Mouse (Mus musculus): Measurements from ENCODE around the gene Cuedc1. TPM values are rescaled to one million over a fixed set of nuclear protein-coding genes. Genes with fewer than 3 reads are reported as not detected.

Cuedc1 gene
- polyA plus RNA-seq, 1 experiment from 2014 or later: 14.6 TPM

DNA sequence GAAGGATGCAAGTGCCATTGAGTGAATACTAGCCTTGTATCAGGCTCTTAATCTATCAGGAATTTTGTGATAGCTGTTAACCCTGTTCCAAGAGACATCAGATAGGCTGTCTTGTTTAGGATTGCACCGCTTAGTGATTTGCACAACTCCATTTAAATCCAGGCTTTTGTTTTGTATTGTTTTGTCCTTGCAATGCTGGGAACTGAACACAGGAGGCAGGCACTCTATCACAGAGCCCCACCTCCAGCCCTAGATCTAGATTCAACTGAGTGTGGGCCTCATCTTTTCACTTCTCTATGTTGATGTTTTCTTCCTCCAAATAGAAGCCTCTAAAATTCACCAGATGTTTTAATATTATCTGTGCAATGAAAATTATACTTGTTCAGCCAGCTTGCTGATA, 22.2 kb upstream of the Cuedc1 start:
- Histone ChIP-seq H3K9ac (replicated peaks; ENCODE audit: low read length) (no peak overlapping the region), H3K4me1 (ENCODE audit: insufficient read depth, low read length) (peaks cover 20% of the 10 kb centered on the region), H3K27me3 (ENCODE audit: insufficient read depth, low read length) (no peaks in the 10 kb centered on the region), H3K4me3 (ENCODE audit: low read length) (no peak overlapping the region), H3K36me3 (ENCODE audit: insufficient read depth, low read length) (peaks cover 52% of the 10 kb centered on the region), H3K4me2 (replicated peaks; ENCODE audit: low read depth, low read length) (no peak overlapping the region), H3K27ac (ENCODE audit: low read length) (no peak overlapping the region), H3K9me3 (ENCODE audit: low read length) (no peaks in the 10 kb centered on the region)
- 91% methylated on average over 1 of the region's 1 CpGs for WGBS
- no peak for ATAC-seq (ENCODE audit: low FRiP score, low TSS enrichment)

DNA sequence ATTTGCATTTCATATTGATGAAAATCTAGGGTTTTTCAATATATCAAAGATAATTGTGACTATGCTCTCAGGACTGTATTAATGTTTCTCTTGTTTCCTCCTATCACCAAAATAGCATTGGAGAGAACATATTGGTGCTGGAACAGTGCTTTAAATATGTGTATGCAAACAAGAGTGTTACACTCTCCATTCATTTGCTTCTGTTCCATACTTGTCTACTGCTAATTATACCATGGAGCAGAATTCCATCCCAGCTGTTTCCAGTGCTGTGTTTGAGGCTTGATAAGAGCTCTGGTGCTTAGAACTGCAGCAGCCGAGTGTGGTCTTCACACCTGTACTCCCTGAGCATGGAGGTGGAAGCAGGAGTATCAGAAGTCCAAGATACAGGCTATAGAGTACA, 21.5 kb upstream of the Cuedc1 start:
- no peak overlapping the region for H3K9ac ChIP-seq (replicated peaks; ENCODE audit: low read length)
- 84% methylated on average over 1 of the region's 1 CpGs for WGBS
- H3K27ac ChIP-seq (ENCODE audit: low read length): no peak overlapping the region
- H3K4me3 ChIP-seq (ENCODE audit: low read length): no peak overlapping the region
- H3K36me3 ChIP-seq (ENCODE audit: insufficient read depth, low read length): peaks cover 59% of the 10 kb centered on the region
- H3K4me1 ChIP-seq (ENCODE audit: insufficient read depth, low read length): peaks cover 13% of the 10 kb centered on the region
- ATAC-seq (ENCODE audit: low FRiP score, low TSS enrichment): no peak
- no peaks in the 10 kb centered on the region for H3K27me3 ChIP-seq (ENCODE audit: insufficient read depth, low read length)
- H3K4me2 ChIP-seq (replicated peaks; ENCODE audit: low read depth, low read length): no peak overlapping the region
- no peaks in the 10 kb centered on the region for H3K9me3 ChIP-seq (ENCODE audit: low read length)

DNA sequence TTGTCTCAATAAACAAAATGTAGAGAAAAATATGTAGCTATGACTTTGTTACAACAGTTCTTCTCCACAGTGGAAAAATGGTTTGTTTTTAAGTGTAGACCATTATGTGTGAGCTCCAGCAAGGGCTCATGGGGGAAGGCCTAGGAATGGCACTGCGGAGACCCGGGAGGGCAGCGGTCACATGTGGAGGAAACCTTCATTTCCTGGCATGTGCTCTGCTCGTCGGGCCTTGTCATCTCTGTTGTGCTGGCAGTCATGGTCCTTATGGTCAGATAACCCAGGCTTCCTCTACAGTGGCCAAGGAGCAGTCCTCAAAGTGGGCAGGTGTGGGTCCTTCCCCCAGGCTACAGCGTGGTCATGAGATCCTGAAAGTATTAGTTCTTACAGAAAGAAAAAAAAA, 14.2 kb upstream of the Cuedc1 start:
- H3K9ac ChIP-seq (replicated peaks; ENCODE audit: low read length): no peak overlapping the region
- WGBS: 62% methylated on average over 6 of the region's 6 CpGs
- H3K27ac ChIP-seq (ENCODE audit: low read length): no peak overlapping the region
- peaks cover 15% of the 10 kb centered on the region for H3K4me1 ChIP-seq (ENCODE audit: insufficient read depth, low read length)
- H3K4me2 ChIP-seq (replicated peaks; ENCODE audit: low read depth, low read length): no peak overlapping the region
- ATAC-seq (ENCODE audit: low FRiP score, low TSS enrichment): no peak
- H3K36me3 ChIP-seq (ENCODE audit: insufficient read depth, low read length): peaks cover 39% of the 10 kb centered on the region
- no peak overlapping the region for H3K4me3 ChIP-seq (ENCODE audit: low read length)
- no peaks in the 10 kb centered on the region for H3K9me3 ChIP-seq (ENCODE audit: low read length)
- no peaks in the 10 kb centered on the region for H3K27me3 ChIP-seq (ENCODE audit: insufficient read depth, low read length)

DNA sequence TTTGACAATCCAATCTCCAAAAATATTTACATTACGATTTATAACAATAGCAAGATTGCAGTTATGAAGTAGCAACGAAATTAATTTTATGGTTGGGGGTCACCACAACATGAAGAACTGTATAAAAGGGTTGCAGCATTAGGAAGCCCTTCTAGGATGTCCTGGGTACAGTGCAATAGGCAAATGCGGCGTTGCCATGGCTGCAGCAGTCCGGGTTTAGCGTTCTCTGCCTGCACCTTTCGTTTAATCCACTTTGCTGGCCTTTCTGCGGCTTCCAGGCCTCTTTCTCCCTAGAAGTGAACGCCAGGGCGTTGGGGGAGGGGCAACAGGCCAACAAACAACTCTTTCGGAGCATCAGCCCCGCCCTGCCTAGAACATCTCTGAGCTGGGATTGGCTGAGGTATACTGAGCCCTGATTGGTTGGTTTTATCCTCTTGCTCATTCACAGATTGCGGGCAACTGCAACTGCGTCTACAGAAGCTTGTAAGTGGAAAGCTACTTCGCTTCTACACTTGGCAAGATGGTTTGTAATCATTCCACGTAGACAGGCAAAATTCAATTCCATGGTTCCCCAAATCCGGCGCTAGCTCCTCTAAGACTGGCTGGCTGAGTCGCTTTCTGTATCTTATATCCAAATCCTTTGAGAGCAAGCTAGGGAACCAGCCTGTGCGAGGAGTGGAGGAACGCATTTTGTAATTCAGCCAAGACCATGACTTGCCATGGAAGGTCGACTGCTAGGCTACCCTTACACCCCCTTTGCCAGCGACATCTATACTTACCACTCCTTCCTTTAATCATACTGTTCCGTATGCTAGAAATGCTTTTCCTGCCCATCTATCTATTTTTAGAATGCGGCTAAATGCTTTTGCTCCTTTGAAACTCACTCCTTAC, 10.9 kb upstream of the Cuedc1 start:
- H3K9ac ChIP-seq (replicated peaks; ENCODE audit: low read length): peak overlapping the region; percentile 64
- 8% methylated on average over 25 of the region's 25 CpGs for WGBS
- no peaks in the 10 kb centered on the region for H3K9me3 ChIP-seq (ENCODE audit: low read length)
- H3K27me3 ChIP-seq (ENCODE audit: insufficient read depth, low read length): no peaks in the 10 kb centered on the region
- H3K4me3 ChIP-seq (ENCODE audit: low read length): peak overlapping the region; percentile 44
- H3K4me1 ChIP-seq (ENCODE audit: insufficient read depth, low read length): peaks cover 15% of the 10 kb centered on the region
- ATAC-seq (ENCODE audit: low FRiP score, low TSS enrichment): peak; percentile 94
- peaks cover 11% of the 10 kb centered on the region for H3K36me3 ChIP-seq (ENCODE audit: insufficient read depth, low read length)
- peak overlapping the region; percentile 80 for H3K4me2 ChIP-seq (replicated peaks; ENCODE audit: low read depth, low read length)
- H3K27ac ChIP-seq (ENCODE audit: low read length): peak overlapping the region; percentile 63; the same call in 1 of the 2 replicates

DNA sequence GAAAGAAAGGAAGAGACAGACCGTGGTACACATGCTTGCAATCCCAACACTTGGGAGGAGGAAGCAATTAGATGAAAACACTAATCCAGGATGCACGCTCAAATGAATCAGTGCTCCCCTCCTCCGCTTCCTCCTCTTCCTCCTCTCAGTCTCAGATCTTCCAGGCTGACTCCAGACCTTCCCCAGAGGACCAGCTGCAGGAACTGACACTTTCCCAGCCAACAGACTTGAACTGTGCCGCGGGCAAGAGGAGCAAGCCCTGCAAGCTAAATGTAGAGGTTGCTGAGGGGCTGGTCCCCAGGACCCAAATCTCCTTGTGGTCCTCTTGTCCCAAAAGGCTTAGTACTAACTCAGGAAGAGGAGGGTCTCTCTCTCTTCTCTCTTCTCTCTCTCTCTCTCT, 8.7 kb upstream of the Cuedc1 start:
- H3K4me2 ChIP-seq (replicated peaks; ENCODE audit: low read depth, low read length): no peak overlapping the region
- H3K9ac ChIP-seq (replicated peaks; ENCODE audit: low read length): no peak overlapping the region
- no peak for ATAC-seq (ENCODE audit: low FRiP score, low TSS enrichment)

DNA sequence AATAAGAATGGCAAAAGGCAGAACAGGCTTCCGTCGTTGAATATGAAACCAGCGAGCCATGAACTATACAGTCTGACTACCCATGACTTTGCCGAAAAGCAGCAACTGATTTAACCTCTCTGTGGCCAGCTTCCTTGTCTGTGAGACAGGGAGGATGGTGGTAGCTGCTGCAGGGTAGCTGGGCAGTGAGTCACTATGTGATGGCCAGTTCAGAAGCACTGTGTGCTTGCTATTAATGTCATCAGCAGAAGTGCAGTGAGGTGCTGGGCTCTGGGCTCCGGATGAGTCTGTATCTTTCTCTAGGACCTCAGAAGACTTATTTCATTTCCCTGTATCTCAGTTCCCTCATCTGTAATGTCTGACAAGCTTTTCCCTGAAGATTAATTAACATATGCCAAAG, 7.6 kb upstream of the Cuedc1 start:
- Histone ChIP-seq H3K9ac (replicated peaks; ENCODE audit: low read length) (no peak overlapping the region), H3K4me2 (replicated peaks; ENCODE audit: low read depth, low read length) (no peak overlapping the region), H3K27ac (ENCODE audit: low read length) (no peak overlapping the region), H3K36me3 (ENCODE audit: insufficient read depth, low read length) (no peaks in the 10 kb centered on the region), H3K27me3 (ENCODE audit: insufficient read depth, low read length) (no peaks in the 10 kb centered on the region), H3K4me1 (ENCODE audit: insufficient read depth, low read length) (peaks cover 15% of the 10 kb centered on the region), H3K9me3 (ENCODE audit: low read length) (no peaks in the 10 kb centered on the region), H3K4me3 (ENCODE audit: low read length) (no peak overlapping the region)
- 62% methylated on average over 5 of the region's 5 CpGs for WGBS
- ATAC-seq (ENCODE audit: low FRiP score, low TSS enrichment): no peak

More for the DNA sequence above, 8.7 kb upstream of the Cuedc1 start:
- Histone ChIP-seq H3K27ac (ENCODE audit: low read length) (no peak overlapping the region), H3K4me3 (ENCODE audit: low read length) (no peak overlapping the region), H3K36me3 (ENCODE audit: insufficient read depth, low read length) (no peaks in the 10 kb centered on the region), H3K4me1 (ENCODE audit: insufficient read depth, low read length) (peaks cover 15% of the 10 kb centered on the region), H3K27me3 (ENCODE audit: insufficient read depth, low read length) (no peaks in the 10 kb centered on the region), H3K9me3 (ENCODE audit: low read length) (no peaks in the 10 kb centered on the region)
- WGBS: 51% methylated on average over 5 of the region's 5 CpGs

DNA sequence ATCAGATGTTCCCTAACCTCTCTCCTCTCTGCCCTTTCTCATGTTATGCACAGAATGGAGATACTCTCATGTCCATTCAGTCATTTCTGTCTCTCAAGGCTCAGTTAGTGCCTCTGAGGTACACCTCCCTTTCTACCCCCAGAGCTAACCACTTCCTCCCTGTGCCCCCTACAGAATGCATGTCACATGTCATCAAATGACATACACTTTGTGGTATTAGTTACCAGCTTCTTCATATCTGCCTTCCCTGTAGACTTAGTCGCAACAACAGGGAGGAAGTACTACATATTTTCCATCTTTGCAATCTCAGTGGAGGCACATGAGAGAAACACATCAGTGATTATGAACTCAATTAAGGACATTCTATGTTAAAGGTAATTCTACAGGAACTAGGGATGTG, 5.9 kb upstream of the Cuedc1 start:
- H3K36me3 ChIP-seq (ENCODE audit: insufficient read depth, low read length): no peaks in the 10 kb centered on the region
- WGBS: 82% methylated on average over 1 of the region's 1 CpGs
- no peak overlapping the region for H3K4me2 ChIP-seq (replicated peaks; ENCODE audit: low read depth, low read length)
- no peak for ATAC-seq (ENCODE audit: low FRiP score, low TSS enrichment)
- H3K27me3 ChIP-seq (ENCODE audit: insufficient read depth, low read length): 0 out of 2 replicates have a peak, but pooled peaks cover 3% of the 10 kb centered on the region
- H3K4me3 ChIP-seq (ENCODE audit: low read length): no peak overlapping the region
- H3K9ac ChIP-seq (replicated peaks; ENCODE audit: low read length): no peak overlapping the region
- H3K27ac ChIP-seq (ENCODE audit: low read length): no peak overlapping the region
- no peaks in the 10 kb centered on the region for H3K9me3 ChIP-seq (ENCODE audit: low read length)
- H3K4me1 ChIP-seq (ENCODE audit: insufficient read depth, low read length): peaks cover 12% of the 10 kb centered on the region

DNA sequence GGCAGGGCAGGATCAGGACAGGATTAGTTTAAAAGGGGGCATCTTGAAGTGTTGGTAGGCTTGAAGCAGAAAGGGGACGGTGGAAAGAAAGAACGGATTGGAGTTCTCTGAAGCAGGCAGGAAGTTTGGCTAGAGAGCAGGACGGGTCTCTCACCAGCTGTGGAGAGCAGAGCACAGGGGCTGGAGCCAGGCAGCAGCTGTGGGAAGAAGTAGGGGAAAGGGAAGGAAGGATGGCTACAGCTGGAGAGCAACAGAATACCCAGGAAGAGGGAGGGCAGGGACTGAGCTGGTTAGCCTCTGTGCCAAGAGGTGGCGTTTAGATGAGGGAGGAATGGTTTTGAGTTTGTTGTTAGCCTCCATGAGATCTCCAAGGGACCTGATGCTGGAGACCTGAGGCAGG, 685 bp upstream of the Cuedc1 start:
- peak overlapping the region; percentile 43; the same call in 1 of the 2 replicates for H3K27ac ChIP-seq (ENCODE audit: low read length)
- H3K9ac ChIP-seq (replicated peaks; ENCODE audit: low read length): no peak overlapping the region
- H3K9me3 ChIP-seq (ENCODE audit: low read length): no peaks in the 10 kb centered on the region
- 19% methylated on average over 4 of the region's 4 CpGs for WGBS
- 0 out of 2 replicates have a peak, but pooled peaks cover 3% of the 10 kb centered on the region for H3K27me3 ChIP-seq (ENCODE audit: insufficient read depth, low read length)
- H3K4me3 ChIP-seq (ENCODE audit: low read length): no peak overlapping the region
- no peaks in the 10 kb centered on the region for H3K36me3 ChIP-seq (ENCODE audit: insufficient read depth, low read length)
- peak; percentile 59 for ATAC-seq (ENCODE audit: low FRiP score, low TSS enrichment)
- 0 out of 2 replicates have a peak overlapping the region, but pooled peaks have one; percentile 70 for H3K4me2 ChIP-seq (replicated peaks; ENCODE audit: low read depth, low read length)
- H3K4me1 ChIP-seq (ENCODE audit: insufficient read depth, low read length): peaks cover 32% of the 10 kb centered on the region

DNA sequence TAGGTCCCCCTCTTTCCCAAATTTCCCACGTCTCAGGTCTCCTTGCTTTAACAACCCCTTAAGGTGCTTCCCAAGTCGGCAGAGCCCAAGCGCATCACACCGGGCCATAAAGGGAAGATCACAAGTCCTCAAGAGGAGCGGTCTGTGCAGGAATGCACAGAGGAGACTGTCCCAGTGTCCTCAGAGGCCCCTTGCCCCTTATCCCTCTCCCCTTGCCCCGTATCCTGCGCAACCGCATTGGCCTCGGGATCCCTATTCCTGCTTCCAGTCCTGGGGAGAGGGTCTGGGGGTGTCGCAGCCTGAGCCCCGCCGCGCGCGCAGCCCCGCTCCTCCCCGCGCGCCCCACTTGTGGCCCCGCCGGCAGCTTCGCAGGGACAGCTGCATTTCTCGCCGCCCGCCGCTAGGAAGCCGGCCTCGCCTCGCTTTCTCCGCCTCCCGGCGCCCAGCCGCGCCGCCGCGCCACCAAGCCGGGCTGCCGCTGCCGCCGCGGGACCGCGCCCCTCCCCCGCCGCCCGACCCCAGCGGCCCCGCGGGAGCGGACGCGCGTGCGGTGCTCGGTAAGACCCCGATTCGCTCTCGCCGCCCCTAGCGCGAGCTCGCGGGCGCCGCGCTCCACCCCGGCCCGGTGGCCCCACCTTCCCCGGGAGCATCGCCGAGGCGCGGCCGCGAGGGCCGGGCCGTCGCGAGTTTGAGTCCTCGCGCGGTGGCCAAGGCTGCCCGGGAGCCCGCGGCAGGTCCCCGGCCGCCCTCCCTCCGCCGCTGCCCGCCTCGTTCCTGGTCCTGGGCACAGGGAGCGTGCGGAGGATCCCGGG, 1.1 kb downstream of the Cuedc1 start:
- Histone ChIP-seq H3K4me1 (ENCODE audit: insufficient read depth, low read length) (peaks cover 32% of the 10 kb centered on the region), H3K36me3 (ENCODE audit: insufficient read depth, low read length) (no peaks in the 10 kb centered on the region), H3K9me3 (ENCODE audit: low read length) (no peaks in the 10 kb centered on the region), H3K27me3 (ENCODE audit: insufficient read depth, low read length) (0 out of 2 replicates have a peak, but pooled peaks cover 3% of the 10 kb centered on the region), H3K4me3 (ENCODE audit: low read length) (peak overlapping the region; percentile 74), H3K27ac (ENCODE audit: low read length) (peak overlapping the region; percentile 96), H3K9ac (replicated peaks; ENCODE audit: low read length) (peak overlapping the region; percentile 97), H3K4me2 (replicated peaks; ENCODE audit: low read depth, low read length) (peak overlapping the region; percentile 70)
- ATAC-seq (ENCODE audit: low FRiP score, low TSS enrichment): peak; percentile 53
- WGBS: under 1% methylated on average over 65 of the region's 95 CpGs
